Mouse (Mus musculus) heart, adult 18-20 months (tissue): ENCODE results near the gene Zswim8. TPM values are rescaled to one million over a fixed set of nuclear protein-coding genes. Genes with fewer than 3 reads are reported as not detected.

ENCODE experiments used
- DNase-seq, 2 experiments: peaks; one replicate each; pipeline ENCODE4 v3.0.0; 2021 to 2022; ENCODE audit warnings: mixed read lengths in 1 of 2
- long read RNA-seq, 2 experiments: library from polyadenylated mRNA; stranded (forward); transcript quantifications; one replicate each; pipeline ENCODE4 v2.0.0; 2021
- total RNA-seq, 2 experiments: library from RNA; stranded (reverse); gene quantifications; 2 replicates each; pipeline ENCODE4 v1.2.3; 2021

Zswim8 gene
- 10 to 100 TPM; 28.5 to 36.0 TPM for total RNA-seq
- long read RNA-seq, experiment 1, partial matches to known transcripts = 5 of 6 reads
- long read RNA-seq, experiment 1, other reads (novel, unspliced or antisense) = 1 of 6 reads
- long read RNA-seq, experiment 2, partial matches to known transcripts = 2 of 2 reads
- long read RNA-seq, experiment 2, other reads (novel, unspliced or antisense) = 0 of 2 reads

DNA sequence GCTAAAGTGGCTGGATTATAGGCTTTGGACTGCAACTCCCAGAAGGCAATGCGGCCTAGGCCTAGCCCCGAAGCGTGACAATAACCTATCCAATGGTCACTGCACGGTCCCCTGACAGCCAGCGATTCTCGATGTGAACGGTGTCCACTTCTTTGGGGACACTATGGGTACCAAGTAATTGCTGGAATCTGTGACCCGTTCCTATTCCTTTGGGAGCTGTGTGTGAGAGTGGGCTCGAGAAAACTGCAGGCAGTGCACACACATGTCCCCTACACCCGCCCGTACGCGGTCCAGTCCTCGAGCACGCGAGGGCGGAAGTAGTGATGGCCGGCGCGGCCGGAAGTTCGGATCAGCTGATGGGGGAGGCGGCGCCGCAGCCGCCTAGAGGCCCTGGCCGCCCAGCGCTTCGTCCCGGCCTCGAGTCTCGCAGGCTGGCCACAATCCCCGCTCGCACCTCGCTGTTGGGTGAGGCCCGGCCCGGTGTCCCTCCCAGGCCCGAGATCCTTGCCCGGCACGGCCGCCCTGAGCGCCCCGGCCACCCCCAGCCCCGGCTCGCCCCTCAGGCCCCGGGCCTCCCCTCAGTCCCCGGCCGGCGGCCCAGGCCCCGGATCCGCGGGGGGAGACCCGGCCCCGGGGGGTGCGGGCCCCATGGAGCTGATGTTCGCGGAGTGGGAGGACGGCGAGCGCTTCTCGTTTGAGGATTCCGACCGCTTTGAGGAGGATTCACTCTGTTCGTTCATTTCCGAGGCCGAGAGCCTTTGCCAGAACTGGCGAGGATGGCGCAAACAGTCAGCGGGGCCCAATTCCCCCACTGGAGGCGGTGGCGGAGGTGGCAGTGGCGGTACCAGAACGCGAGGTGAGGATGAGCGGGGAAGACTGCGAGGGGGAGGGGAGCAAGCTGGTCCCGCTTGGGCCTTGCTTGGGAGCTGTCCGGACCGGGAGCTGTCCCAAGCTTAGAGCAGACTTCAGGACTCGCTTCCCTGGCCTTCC, at the start of gene Zswim8:
Zswim8 (plus strand) TSS at position 352 of the 990 bp plus-strand sequence.
- peak; percentile 94 to 95 for DNase-seq

DNA sequence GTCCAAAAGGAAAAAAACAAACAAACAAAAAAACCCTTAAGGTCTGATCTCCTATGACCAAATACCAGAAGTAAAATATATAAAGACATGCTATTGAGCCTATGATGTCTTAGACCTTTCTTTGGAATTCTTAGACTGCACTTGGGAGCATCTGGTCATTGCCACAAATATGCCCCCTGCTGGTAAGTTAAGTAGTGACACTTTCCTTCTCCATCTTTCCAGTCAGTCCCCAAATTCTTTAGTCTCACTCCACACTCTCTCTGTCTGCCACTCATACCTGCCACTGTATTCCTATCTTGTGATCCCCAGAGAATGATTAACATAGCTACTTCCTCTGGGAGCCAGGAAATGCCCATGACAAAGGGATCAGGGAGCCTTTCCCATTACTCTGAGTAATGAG, 49.0 kb upstream of the Zswim8 start:
- peak; percentile 59 to 76 for DNase-seq

DNA sequence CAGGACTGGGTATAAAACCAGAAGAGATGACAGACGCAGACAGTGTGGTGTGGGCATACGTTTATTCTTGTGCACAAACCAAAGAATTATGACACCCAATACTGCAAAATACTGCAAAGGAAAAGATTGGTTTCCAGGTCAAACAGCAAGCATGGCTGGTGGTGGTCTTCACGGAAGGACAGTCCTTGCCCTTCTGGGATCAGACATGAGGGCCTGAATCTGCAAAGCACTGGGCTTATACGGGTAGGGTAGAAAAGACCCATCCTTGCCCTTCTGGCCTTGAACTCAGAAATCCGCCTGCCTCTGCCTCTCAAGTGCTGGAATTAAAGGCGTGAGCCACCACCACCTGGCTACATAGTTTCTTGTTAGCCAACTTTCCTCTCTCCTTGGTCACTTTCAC, 48.5 kb upstream of the Zswim8 start:
- DNase-seq = no peak

DNA sequence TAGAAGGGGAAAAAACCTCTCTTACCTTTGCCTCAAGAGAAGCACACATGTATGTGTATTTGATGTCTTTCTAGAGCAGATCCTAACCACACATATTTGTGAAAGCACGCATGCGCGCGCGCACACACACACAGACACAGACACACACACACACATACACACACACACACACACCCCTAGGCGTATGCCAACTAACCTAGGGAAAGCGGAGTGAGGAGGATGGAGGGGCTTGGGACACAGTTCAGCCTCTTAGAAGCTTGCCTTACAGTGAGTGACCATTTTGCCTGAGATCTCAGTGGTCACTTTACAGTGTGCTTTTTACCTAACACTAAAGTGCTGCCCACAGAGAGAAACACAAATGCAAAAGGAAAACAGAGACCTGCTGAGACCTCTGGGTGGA, 47.7 kb upstream of the Zswim8 start:
- DNase-seq = no peak

DNA sequence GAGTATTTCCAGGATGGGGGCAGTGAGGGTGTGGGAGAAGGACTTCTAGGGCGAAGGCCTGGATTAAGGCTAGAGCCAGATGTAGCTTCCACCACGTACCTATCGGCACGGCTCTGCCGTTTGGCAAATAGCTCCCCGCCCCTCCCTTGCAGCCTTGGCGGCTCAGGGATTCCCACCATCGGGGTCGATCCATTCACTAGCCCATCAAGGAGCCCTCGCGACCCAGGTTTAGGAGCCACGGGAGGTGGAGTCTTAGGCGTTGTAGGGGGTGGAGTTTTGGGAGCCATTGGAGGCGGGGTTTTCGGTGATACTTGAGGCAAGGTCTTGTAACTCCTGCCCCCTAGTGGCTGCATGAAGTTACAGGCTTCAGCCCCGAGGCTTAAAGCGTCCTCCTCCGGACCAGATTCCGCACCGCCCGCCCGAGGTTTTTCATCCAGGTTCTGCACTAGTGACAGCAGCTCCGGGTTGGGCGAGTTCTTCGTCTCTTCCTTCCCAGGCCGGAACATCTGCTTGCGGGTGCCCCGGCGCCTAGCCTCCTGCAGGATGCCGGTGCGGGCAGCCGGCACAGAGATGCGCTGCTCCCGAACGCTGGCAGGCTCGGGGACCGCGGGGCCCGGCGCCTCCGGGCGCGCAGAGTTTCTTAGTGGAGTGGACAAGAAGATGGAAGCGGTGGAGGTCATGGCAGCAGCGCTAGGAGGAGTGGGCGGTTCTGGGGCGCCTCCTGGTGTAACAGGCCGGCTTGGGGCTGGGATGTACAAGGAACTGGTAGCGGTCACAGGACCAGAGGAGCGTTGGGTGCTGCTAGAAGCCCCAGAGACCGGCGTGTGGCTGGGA, 46.3 kb upstream of the Zswim8 start:
- DNase-seq = peak; percentile 97

DNA sequence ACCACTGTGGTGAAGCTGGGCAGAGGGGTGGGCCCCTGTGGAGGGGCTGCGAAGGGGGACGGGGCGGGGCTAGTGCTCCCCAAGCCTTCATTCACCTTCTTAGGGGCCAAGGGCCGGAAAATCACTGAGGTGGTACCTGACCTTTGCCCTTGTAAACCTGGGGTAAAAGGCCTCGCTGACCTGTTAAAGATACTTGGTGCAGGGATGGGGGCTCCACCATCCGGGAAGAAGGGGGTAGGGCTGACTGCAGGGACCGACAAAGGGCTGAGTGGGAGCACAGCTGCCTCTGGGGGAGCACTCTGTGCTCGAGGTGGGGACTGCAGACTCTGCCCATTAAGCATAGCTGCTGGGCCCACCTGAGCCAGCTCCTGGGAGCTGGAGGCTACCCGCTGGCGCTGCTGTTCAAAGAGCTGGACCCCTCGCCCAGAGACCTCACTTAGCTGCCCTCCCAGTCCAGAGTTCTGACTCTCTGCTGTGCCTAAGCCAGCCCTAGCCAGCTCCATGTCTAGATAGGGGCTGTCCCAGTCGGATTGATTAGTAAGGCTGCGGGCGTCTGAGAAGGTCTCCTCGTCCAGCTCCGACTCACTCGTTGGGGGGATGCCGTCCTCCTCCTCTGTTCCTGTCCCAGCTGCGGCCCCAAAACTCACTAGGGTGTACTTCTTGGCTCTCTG, 45.6 kb upstream of the Zswim8 start:
- DNase-seq = no peak

DNA sequence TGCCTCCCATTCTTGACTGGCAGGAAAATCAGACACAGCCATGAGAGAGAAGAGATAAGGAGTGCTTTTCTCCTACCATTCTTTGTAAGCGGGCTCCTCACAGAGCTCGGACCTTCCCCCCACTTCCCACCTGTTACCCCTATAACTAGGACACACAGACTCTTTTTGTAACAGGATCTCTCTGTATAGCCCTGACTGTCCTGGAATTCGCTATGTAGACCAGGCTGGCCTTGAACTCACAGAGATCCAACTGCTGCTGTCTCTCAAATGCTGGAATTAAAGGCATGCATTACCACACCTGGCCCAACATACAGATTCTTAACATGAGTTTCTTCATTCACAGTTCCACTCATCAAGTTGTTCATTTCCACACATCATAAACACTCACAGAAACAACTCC, 44.6 kb upstream of the Zswim8 start:
- no peak for DNase-seq

DNA sequence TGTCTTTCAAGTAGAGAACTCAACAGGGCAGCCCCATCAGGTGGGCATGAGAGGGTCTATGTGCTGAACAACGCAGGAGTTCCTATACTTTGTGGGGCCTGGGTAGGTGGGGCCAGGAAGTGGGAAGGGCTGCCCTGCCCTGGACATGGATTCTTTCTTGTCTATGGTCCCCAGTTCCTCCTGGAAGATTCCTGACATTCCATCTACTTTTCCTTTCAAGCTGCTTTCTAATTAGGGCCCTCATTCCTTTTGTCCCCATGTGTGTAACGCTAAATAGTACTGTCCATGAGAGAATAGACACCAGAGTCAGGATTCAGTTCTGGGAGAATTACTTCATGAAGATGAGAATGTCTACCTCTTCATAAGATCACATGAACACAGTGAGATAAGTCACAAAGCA, 43.8 kb upstream of the Zswim8 start:
- DNase-seq = no peak

DNA sequence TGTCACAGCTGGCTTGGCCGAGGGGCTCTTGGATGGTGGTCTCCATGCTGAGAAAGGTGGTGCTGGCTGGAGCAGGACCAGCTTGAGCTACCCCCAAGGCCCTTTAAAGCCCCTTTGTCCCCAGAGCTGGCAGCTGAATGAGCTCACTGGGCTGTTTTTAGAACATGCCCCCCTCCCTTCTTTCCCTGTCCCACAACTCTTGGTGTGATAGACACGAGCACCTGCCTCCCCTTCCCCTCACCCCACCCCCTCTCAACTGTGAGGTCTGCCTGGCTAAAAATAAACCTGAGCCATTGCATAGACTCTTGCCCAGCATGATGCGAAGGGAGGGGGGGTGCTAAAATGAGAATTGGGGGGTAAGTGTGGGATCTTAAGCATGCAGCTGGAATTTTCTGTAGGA, 42.9 kb upstream of the Zswim8 start:
- DNase-seq = peak; percentile 50 to 57

DNA sequence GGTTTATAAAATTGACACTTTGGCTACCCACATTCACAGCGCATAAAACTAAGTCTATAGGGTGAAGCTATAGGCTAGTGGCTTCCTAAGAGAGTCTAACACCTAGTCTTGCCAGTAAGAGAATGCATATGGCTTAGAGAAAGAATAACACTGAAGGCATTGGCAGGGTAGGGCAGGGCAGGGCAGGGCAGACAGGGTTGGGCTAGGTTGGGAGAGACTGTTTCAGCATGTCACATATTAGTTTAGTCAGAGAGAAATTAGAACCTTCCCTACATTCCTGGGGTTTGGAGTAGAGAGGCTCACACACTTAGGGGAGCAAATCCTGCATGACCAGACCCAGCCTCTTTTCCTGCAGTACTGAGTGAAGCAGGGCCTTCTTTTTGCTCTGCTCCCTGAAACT, 39.9 kb upstream of the Zswim8 start:
- DNase-seq = no peak

DNA sequence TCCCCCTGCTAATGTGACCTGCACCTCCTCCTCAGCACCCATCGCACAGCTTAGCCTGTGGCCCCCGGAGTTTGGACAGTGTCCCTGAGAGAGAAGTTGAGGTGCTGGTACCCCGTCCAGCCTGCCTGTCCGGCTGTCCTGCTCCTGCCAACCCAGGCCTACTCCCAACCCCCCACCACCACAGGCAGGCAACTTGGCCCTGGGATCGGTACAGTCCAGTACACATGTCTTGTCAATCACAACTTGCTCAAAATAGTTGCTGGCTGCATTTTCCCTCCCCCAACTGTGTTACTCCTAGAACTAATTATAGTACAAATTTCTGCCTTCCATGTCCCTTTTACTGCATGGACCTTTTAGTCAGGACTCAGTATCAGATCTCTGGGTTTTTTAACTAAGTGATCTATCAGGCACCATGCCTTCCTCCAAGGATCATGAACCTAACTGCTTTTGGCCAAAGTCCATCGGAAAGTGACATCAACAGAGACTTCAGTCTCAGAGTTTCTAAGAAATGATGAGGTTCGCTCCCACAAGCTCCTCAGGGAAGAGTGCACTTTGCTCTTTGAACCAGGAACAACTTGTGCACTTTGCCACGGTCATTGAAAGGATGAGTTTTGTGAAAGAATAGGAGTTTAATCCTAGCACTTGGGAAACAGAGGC, 39.1 kb upstream of the Zswim8 start, which contains the start of gene Synpo2l:
Synpo2l (minus strand) TSS at position 201 of the 657 bp plus-strand sequence.
- peak; percentile 75 to 84 for DNase-seq

DNA sequence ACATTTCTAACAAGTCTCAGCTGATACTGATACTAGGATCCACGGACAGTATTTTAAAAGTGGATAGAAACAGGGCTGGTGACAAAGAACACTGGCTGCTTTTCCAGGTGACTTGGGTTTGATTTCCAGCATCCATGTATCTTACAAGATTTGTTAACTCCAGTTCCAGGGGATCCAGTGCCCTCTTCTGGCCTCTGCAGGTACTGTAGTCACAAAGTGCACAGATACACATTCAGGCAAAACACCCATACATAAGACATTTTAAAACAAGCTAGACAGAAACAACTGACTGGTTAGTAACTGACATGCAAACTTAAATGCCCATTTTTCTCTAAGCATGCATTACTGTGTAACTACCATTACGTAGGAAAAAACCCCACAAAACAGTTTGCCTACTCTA, 34.4 kb upstream of the Zswim8 start:
- DNase-seq = no peak

DNA sequence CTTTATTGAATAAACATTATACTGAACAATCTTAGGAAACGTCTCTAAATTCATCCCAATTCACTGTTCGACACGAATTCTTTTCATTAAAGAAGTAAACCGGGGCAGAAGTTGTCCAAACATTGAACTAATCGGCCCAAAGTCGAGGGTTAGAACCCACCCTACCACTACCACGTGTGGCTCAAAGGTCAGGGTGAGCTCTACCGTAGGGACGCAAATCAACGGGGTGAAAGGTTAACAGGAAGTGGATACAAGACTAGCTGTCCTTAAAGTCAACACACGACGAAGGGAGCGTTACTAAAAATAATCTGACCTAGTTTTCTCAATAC, 33.7 kb upstream of the Zswim8 start:
- peak in 1 of 2 experiments; percentile 81 for DNase-seq

DNA sequence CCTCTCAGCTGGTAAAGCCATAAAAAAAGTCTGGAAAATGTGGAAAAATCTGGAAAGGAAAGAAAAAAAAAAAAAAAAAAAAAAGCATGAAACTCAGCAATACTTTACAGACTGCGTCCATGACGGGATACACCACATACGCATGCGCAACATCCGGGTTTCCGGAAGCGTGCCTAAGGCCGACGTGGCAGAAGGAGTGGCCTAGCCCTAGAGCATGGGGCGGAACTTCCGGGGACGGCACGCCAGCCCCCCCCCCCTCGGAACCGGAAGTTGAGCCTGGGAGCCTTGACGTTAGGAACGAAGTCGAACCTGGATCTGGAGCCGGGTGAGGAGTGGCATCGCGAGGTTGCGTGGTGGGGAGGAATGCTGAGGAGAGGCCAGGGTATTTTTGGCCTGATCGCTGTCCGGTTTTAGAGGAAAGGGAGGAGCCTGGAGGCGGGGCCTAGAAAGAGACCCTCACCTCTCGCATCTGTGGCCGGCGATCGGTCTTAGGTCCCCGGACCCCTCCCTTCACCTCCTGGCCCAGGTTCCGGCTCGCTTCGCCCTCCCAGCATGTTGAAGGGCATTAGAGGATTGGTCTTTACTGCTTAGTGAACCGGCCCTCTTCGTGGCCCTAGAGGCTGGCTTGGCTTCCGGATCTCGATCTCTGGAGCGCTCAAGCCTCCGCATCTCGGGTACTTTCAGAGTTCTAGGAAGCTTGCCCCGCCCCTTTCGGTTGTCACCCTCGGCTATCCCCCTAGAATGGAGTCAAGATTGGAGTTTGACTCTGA, 33.1 kb upstream of the Zswim8 start, which contains the start of gene Sec24c:
Sec24c (plus strand) TSS at position 245 of the 770 bp plus-strand sequence.
- peak; percentile 98 to 100 for DNase-seq

DNA sequence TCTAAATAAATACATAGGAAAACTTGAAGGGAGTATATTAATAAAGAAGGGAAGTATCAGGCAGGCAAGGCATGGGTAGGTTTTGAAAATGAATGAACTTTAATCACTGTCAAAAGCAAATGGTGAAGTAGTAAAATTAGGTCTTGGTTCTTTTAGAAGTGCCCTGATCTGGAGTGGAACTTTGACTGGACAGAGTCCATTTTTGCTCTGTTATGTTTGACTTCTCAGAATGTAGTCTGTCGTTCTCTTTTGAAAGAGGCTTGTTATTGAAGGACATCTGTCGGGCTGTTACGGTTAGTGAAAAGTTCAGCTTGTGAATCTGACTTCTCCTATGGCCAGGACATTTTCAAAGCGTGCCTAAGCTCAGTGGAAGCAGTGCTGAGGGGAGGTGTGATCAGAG, 29.4 kb upstream of the Zswim8 start:
- DNase-seq = no peak

DNA sequence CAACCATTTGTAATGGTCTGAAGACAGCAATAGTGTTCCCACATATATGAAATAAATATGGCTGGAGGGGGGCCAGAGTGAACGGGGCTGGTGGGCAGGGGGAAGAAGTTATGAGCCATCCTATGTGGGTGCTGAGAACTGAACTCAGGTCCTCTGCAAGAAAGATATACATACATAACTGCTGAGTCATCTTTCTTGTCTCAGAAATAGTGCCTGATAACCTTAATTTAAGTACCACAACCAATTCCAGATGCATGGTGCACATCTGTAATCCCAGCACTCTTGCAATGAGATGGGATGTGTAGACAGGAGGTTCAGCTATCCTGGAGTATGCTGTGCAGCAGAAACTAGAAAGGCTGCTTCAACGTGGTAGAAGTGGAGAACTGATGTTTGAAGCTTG, 25.6 kb upstream of the Zswim8 start:
- DNase-seq = no peak

DNA sequence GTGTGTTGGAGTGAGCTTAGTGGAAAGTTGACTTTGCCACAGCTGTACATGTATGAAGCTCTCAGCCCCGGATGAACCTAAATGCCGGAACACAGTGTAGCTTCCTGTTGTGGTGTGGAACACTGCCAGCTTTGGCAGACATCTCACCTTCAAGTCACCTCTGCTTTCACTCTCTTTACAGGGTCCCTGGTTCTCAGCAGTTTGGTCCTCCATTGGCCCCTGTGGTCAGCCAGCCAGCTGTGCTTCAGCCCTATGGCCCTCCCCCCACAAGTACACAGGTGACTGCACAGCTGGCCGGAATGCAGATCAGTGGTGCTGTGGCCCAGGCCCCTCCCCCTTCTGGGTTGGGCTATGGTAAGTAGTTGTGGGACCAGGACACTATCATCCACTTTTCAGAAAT, 24.9 kb upstream of the Zswim8 start:
- peak in 1 of 2 experiments; percentile 52 for DNase-seq

DNA sequence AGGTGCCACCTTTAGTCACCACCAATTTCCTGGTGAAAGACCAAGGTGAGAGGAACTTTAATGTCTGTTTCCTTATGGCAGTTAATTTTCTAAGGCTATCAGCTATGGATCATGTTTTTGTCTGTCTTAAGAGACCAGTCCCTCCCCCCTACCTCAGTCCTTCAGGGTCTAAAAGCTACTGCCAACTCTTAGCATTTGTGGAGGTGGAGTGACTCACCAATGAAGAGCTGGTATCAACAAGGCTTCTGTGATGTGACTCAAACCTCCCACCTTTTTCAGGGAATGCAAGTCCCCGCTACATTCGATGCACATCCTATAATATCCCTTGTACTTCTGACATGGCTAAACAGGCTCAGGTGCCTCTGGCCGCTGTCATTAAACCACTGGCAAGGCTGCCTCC, 20.8 kb upstream of the Zswim8 start:
- no peak for DNase-seq

DNA sequence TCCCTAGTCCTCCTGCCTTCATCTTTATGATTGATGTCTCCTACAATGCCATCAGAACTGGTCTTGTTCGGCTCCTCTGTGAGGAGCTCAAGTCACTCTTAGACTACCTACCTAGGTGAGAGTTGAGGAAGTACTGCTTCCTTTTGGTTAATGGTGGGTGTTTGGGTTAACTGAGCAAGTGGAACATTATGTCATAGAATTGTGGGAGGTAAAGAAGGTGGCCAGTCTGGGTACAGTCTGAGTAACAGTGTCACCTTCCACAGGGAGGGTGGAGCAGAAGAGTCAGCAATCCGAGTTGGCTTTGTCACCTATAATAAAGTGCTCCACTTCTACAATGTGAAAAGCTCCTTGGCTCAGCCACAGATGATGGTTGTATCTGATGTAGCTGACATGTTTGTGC, 18.3 kb upstream of the Zswim8 start:
- no peak for DNase-seq

DNA sequence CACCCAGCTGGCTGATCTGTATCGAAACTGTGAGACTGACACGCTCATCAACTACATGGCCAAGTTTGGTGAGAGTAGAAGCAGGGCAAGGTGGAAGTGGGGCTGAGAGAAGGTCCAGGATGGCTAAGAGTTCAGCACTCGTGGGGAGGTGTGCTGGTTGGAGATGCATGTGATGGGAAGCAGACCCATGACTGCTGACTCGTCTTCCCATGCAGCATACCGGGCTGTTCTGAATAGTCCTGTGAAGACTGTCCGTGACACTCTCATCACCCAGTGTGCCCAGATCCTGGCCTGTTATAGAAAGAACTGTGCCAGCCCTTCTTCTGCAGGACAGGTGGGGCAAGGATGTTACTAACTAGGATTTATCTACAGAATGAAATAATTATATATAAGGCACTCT, 15.6 kb upstream of the Zswim8 start:
- DNase-seq = no peak
